Mouse (Mus musculus): Measurements from ENCODE around the gene Pknox2. TPM values are rescaled to one million over a fixed set of nuclear protein-coding genes. Genes with fewer than 3 reads are reported as not detected.
A peak's percentile ranks its signal among the peaks of the same experiment; 100 is the strongest.

The Pknox2 gene
- total and polyA plus RNA-seq, 2 experiments from 2014 or later: 2.0 to 7.3 TPM

DNA sequence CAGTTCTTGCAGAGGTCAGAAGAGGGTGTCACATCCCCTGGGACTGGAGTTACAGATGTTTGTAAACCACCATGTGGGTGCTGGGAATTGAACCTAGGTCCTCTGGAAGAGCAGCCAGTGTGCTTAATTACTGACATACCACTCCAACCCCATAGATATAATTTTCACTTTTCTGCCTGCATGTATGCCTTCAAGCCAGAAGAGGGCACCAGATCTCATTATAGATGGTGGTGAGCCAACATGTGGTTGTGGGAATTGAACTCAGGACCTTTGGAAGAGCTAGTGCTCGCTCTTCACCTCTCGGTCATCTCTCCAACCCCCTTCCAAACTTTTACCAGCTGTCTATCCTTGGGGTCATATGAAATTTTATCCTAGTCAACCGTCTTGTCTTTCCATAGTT lies 112.0 kb downstream of the Pknox2 start:
- H3K36me3 ChIP-seq (replicated peaks; ENCODE audit: control insufficient read depth, insufficient read depth, low read length): no peaks in the 10 kb centered on the region
- no peaks in the 10 kb centered on the region for H3K9me3 ChIP-seq (replicated peaks; ENCODE audit: control insufficient read depth, low read length)
- TF ChIP-seq EP300 (IDR thresholded peaks at IDR 0.05; ENCODE audit: low read depth): no peak
- peak; percentile 21 for TF ChIP-seq CTCF (IDR thresholded peaks at IDR 0.05; ENCODE audit: low read depth)
- no peaks in the 10 kb centered on the region for H3K27me3 ChIP-seq (ENCODE audit: control insufficient read depth, insufficient read depth, low read length)
- no peak overlapping the region for H3K9ac ChIP-seq (replicated peaks; ENCODE audit: low read depth, low read length)
- ATAC-seq (ENCODE audit: insufficient read depth, low read depth) (no peak), DNase-seq (ENCODE audit: low spot score) (no peak)
- H3K27ac ChIP-seq (ENCODE audit: low read depth): no peak overlapping the region
- H3K4me2 ChIP-seq (ENCODE audit: low read depth, low read length): no peak overlapping the region
- H3K4me1 ChIP-seq (ENCODE audit: control insufficient read depth, insufficient read depth): no peaks in the 10 kb centered on the region
- no peak overlapping the region for H3K4me3 ChIP-seq (ENCODE audit: low read depth, low read length)
- WGBS: 90% methylated on average over 3 of the region's 3 CpGs

DNA sequence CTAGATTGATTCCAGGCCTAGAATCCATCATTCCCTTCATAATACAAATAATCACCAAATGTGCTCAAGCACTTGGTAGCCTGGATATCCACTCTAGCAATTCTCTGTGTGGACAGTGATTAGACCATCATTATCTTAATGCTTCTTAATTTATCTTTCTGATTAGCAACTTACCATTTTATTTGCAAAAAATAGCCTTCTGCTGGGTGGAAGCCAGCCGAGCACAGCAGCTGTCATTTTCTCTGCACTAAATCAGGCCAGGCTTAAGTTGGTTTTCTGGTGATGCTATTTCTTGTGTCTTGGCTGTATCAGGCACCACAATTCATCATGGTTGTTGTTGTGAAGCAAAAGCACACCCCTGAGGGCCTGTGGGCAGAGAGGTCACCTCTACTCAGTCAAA lies 112.9 kb downstream of the Pknox2 start:
- Histone ChIP-seq H3K4me2 (ENCODE audit: low read depth, low read length) (no peak overlapping the region), H3K9ac (replicated peaks; ENCODE audit: low read depth, low read length) (no peak overlapping the region), H3K36me3 (replicated peaks; ENCODE audit: control insufficient read depth, insufficient read depth, low read length) (no peaks in the 10 kb centered on the region), H3K4me1 (ENCODE audit: control insufficient read depth, insufficient read depth) (no peaks in the 10 kb centered on the region), H3K27ac (ENCODE audit: low read depth) (no peak overlapping the region), H3K27me3 (ENCODE audit: control insufficient read depth, insufficient read depth, low read length) (no peaks in the 10 kb centered on the region), H3K4me3 (ENCODE audit: low read depth, low read length) (no peak overlapping the region), H3K9me3 (replicated peaks; ENCODE audit: control insufficient read depth, low read length) (no peaks in the 10 kb centered on the region)
- no peak for TF ChIP-seq EP300 (IDR thresholded peaks at IDR 0.05; ENCODE audit: low read depth)
- TF ChIP-seq CTCF (IDR thresholded peaks at IDR 0.05; ENCODE audit: low read depth): no peak
- WGBS: 62% methylated on average over 1 of the region's 1 CpGs
- ATAC-seq (ENCODE audit: insufficient read depth, low read depth) (no peak), DNase-seq (ENCODE audit: low spot score) (no peak)

DNA sequence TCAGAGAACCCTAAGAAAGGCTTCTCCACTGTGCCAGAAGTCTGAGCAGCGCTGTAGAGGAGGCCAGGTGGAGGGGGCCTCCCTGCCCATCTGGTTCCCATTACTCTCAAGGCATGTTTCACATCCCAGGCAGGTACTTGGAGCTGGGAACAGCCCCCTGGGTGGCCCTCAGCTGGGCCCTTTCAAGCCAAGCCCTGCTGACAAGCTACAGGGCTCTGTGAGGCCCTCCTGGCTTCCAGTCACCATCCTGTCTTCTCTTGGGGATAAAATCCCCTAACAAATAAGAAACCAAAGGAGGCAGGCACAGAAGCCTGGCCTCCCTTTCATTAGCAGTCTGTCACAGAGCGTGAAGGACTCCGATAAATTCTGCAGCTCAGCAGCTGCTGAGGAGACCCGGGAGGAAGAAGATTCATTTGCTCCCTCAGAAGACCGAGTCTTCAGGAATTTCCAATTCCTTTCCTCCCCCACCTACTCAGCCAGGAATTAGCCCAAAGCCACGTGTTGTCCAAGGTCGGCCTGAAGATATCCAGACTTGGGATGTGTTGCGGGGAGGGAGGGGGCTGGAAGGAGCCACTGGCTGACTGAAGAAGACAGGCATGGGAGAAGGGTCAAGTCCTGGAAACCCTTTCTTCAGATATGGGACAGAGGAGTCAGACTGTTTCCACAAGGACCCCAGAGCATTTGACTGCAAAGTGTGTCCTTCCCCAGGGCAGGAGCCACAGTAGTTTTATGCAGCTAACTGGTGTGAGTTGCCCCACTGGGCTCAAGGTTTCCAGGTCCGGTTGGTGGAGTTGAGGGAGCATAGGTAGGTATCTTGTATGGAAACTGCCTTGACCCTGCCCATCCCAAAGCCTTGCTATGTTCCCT lies 116.6 kb downstream of the Pknox2 start:
- no peaks in the 10 kb centered on the region for H3K27me3 ChIP-seq (ENCODE audit: control insufficient read depth, insufficient read depth, low read length)
- no peak overlapping the region for H3K27ac ChIP-seq (ENCODE audit: low read depth)
- no peak overlapping the region for H3K4me2 ChIP-seq (ENCODE audit: low read depth, low read length)
- 27% methylated on average over 9 of the region's 9 CpGs for WGBS
- no peaks in the 10 kb centered on the region for H3K9me3 ChIP-seq (replicated peaks; ENCODE audit: control insufficient read depth, low read length)
- no peak overlapping the region for H3K9ac ChIP-seq (replicated peaks; ENCODE audit: low read depth, low read length)
- no peaks in the 10 kb centered on the region for H3K36me3 ChIP-seq (replicated peaks; ENCODE audit: control insufficient read depth, insufficient read depth, low read length)
- TF ChIP-seq EP300 (IDR thresholded peaks at IDR 0.05; ENCODE audit: low read depth) (no peak), CTCF (IDR thresholded peaks at IDR 0.05; ENCODE audit: low read depth) (no peak)
- H3K4me3 ChIP-seq (ENCODE audit: low read depth, low read length): no peak overlapping the region
- no peak for ATAC-seq (ENCODE audit: insufficient read depth, low read depth)
- no peaks in the 10 kb centered on the region for H3K4me1 ChIP-seq (ENCODE audit: control insufficient read depth, insufficient read depth)
- DNase-seq (ENCODE audit: low spot score): no peak

DNA sequence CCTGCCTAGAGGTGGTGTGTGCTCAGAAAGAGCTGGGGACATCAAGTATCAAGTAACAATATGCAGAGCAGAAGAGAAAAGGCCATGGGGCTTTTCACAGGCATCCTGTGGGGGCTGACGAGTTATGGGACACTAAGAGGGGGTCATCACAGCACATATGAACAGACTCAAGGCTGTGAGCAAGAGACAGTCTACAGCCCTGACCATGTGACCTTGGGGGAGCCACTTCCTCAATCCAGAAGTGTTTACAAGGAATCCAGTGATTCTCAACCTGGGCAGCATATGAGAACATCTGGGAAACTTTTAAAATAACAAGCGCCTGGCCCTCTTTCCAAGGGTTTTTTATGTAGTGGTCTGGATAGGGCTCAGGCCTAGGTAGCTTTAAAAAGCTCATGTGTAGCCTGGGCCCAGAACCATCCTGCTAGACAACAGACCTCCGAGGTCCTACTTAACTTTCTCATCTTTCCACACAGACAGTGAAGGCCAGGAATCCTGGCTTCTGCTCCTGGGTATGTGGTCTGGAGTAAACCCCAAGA lies 117.3 kb downstream of the Pknox2 start:
- ATAC-seq (ENCODE audit: insufficient read depth, low read depth) (no peak; the same call in 1 of the 2 replicates), DNase-seq (ENCODE audit: low spot score) (no peak)
- no peak overlapping the region for H3K27ac ChIP-seq (ENCODE audit: low read depth)
- H3K4me1 ChIP-seq (ENCODE audit: control insufficient read depth, insufficient read depth): no peaks in the 10 kb centered on the region
- WGBS: 65% methylated on average over 3 of the region's 3 CpGs
- H3K27me3 ChIP-seq (ENCODE audit: control insufficient read depth, insufficient read depth, low read length): no peaks in the 10 kb centered on the region
- no peaks in the 10 kb centered on the region for H3K9me3 ChIP-seq (replicated peaks; ENCODE audit: control insufficient read depth, low read length)
- H3K36me3 ChIP-seq (replicated peaks; ENCODE audit: control insufficient read depth, insufficient read depth, low read length): no peaks in the 10 kb centered on the region
- no peak overlapping the region for H3K4me2 ChIP-seq (ENCODE audit: low read depth, low read length)
- no peak overlapping the region for H3K4me3 ChIP-seq (ENCODE audit: low read depth, low read length)
- TF ChIP-seq EP300 (IDR thresholded peaks at IDR 0.05; ENCODE audit: low read depth) (no peak), CTCF (IDR thresholded peaks at IDR 0.05; ENCODE audit: low read depth) (no peak)
- no peak overlapping the region for H3K9ac ChIP-seq (replicated peaks; ENCODE audit: low read depth, low read length)

DNA sequence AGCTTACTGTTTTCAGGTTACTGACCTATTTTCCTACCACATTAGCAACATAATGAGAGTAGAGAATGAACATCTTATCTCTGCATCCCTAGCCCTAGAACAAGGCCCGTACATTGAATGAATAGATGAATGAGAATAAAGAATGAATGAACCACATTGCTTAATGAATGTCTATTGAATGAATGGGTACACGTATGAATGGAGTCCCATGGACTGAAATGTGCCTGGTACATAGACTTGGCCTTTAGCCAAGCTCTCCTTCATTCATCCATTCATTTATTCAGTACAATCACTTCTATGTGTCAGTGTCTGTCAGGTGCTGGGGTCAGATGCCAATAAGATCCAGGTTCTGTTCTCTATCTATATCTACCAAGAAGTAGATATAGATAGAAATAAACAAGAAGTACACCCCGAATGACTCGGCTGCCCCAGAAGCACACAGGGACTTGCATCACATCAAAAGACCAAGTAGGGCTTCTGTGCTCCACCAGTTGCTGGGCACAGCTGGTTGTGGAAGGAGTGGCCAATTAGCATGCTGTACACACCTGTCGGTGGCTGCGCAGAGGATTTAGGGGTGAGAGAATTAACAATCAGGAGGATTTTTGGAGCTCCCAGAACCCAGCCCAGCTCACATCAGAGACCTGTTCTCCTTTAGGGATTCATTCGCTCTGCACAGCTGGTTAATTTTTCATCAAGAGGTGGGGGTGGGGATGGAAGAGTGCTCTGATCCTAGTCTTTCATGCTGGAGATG lies 119.2 kb downstream of the Pknox2 start:
- Histone ChIP-seq H3K4me1 (ENCODE audit: control insufficient read depth, insufficient read depth) (no peaks in the 10 kb centered on the region), H3K4me2 (ENCODE audit: low read depth, low read length) (no peak overlapping the region), H3K27ac (ENCODE audit: low read depth) (no peak overlapping the region), H3K9me3 (replicated peaks; ENCODE audit: control insufficient read depth, low read length) (no peaks in the 10 kb centered on the region), H3K36me3 (replicated peaks; ENCODE audit: control insufficient read depth, insufficient read depth, low read length) (no peaks in the 10 kb centered on the region), H3K4me3 (ENCODE audit: low read depth, low read length) (no peak overlapping the region), H3K27me3 (ENCODE audit: control insufficient read depth, insufficient read depth, low read length) (no peaks in the 10 kb centered on the region), H3K9ac (replicated peaks; ENCODE audit: low read depth, low read length) (no peak overlapping the region)
- TF ChIP-seq EP300 (IDR thresholded peaks at IDR 0.05; ENCODE audit: low read depth) (no peak), CTCF (IDR thresholded peaks at IDR 0.05; ENCODE audit: low read depth) (no peak)
- WGBS: 80% methylated on average over 7 of the region's 7 CpGs
- DNase-seq (ENCODE audit: low spot score) (no peak), ATAC-seq (ENCODE audit: insufficient read depth, low read depth) (no peak)
